Mouse (Mus musculus): ENCODE measurements at regions not wholly inside any gene's neighbourhood (a gene's known extent, or its start where the extent isn't known, plus 50 kb on each side); places are given as distances from the start of the nearest gene placed in this dataset.

DNA sequence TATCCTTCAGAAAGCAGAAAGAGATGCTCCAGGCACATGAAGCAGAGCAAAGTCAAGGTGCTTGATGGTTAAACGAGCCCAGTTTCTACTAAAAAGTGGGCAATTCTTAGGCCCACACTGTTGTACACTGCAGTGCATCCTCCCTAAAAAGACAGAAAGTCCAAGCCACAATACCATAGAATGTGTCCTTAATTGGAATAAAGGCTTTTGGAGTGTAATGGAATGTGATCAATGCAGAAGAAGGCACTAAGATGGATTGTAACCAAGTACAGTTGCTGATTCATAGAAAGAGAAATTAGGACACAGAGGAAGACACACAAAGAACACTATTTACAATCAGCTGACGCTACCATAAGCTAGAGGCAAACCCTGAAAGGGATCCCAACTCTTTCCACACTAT is 201.3 kb downstream of the Cpe start:
- no peak overlapping the region for H3ac ChIP-seq (ENCODE audit: control insufficient read depth, insufficient read length)
- no peak overlapping the region for H3K4me3 ChIP-seq
- H3K79me2 ChIP-seq (ENCODE audit: control insufficient read depth, insufficient read depth) = no peaks in the 10 kb centered on the region
- TF ChIP-seq MYOG (IDR thresholded peaks at IDR 0.05; ENCODE audit: control insufficient read depth in 1 of 3, insufficient read depth in 1 of 3, insufficient read length in 2 of 3, low read depth in 2 of 3) = no peak
- no peak for TF ChIP-seq TCF3 (IDR thresholded peaks at IDR 0.05; ENCODE audit: insufficient read length, low read depth)
- TF ChIP-seq SRF (IDR thresholded peaks at IDR 0.05; ENCODE audit: control insufficient read depth, insufficient read length, low read depth) = no peak
- no peak for TF ChIP-seq TCF12 (IDR thresholded peaks at IDR 0.05; ENCODE audit: insufficient read depth, poor library complexity, severe bottlenecking)
- TF ChIP-seq MAX (IDR thresholded peaks at IDR 0.05; ENCODE audit: low read depth) = no peak
- TF ChIP-seq E2F4 (IDR thresholded peaks at IDR 0.05; ENCODE audit: insufficient read depth) = no peak
- TF ChIP-seq POLR2A (IDR thresholded peaks at IDR 0.05; ENCODE audit: insufficient read length, low read depth) = no peak
- TF ChIP-seq MYOD1 (IDR thresholded peaks at IDR 0.05; ENCODE audit: control insufficient read depth in 1 of 3, insufficient read length in 2 of 3, low read depth in 2 of 3) = no peak
- TF ChIP-seq USF1 (IDR thresholded peaks at IDR 0.05; ENCODE audit: low read depth) = no peak
- TF ChIP-seq POLR2AphosphoS2 (IDR thresholded peaks at IDR 0.05; ENCODE audit: insufficient read length, low read depth) = no peak
- no peak for TF ChIP-seq CEBPB (IDR thresholded peaks at IDR 0.05; ENCODE audit: insufficient read depth, poor library complexity, severe bottlenecking)
- TF ChIP-seq REST (IDR thresholded peaks at IDR 0.05; ENCODE audit: insufficient read depth, insufficient read length) = no peak
- H3K4me2 ChIP-seq (ENCODE audit: low read depth) = no peak overlapping the region
- no peaks in the 10 kb centered on the region for H3K36me3 ChIP-seq (ENCODE audit: control insufficient read depth, insufficient read depth)
- H3K27me3 ChIP-seq (ENCODE audit: control insufficient read depth, insufficient read depth, insufficient read length) = no peaks in the 10 kb centered on the region

DNA sequence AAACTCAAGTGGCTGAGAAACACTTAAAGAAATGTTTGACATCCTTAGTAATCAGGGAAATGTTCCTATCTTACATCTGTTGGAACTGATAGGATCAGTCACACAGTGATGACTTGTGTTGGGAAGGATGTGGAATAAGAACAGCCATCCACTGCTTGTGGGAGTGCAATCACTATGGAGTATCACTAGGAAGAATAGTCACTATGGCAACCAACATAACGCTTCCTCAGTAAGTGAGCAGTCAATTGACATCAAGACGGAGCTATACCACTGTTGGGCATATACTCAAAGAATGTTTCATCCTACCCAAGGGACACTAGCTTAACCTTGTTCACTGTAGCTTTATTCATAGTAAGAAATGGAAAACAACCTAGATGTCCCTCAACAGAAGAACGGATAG is 204.8 kb downstream of the Cpe start:
- no peak overlapping the region for H3ac ChIP-seq (ENCODE audit: control insufficient read depth, insufficient read length)
- no peaks in the 10 kb centered on the region for H3K36me3 ChIP-seq (ENCODE audit: control insufficient read depth, insufficient read depth)
- H3K79me2 ChIP-seq (ENCODE audit: control insufficient read depth, insufficient read depth) = no peaks in the 10 kb centered on the region
- H3K4me2 ChIP-seq (ENCODE audit: low read depth) = no peak overlapping the region
- TF ChIP-seq USF1 (IDR thresholded peaks at IDR 0.05; ENCODE audit: low read depth) = no peak
- TF ChIP-seq MYOG (IDR thresholded peaks at IDR 0.05; ENCODE audit: control insufficient read depth in 1 of 3, insufficient read depth in 1 of 3, insufficient read length in 2 of 3, low read depth in 2 of 3) = no peak
- no peak for TF ChIP-seq POLR2A (IDR thresholded peaks at IDR 0.05; ENCODE audit: insufficient read length, low read depth)
- TF ChIP-seq TCF3 (IDR thresholded peaks at IDR 0.05; ENCODE audit: insufficient read length, low read depth) = no peak
- TF ChIP-seq POLR2AphosphoS2 (IDR thresholded peaks at IDR 0.05; ENCODE audit: insufficient read length, low read depth) = no peak
- no peak for TF ChIP-seq REST (IDR thresholded peaks at IDR 0.05; ENCODE audit: insufficient read depth, insufficient read length)
- TF ChIP-seq MYOD1 (IDR thresholded peaks at IDR 0.05; ENCODE audit: control insufficient read depth in 1 of 3, insufficient read length in 2 of 3, low read depth in 2 of 3) = no peak
- TF ChIP-seq SRF (IDR thresholded peaks at IDR 0.05; ENCODE audit: control insufficient read depth, insufficient read length, low read depth) = no peak
- TF ChIP-seq TCF12 (IDR thresholded peaks at IDR 0.05; ENCODE audit: insufficient read depth, poor library complexity, severe bottlenecking) = no peak
- no peak for TF ChIP-seq E2F4 (IDR thresholded peaks at IDR 0.05; ENCODE audit: insufficient read depth)
- TF ChIP-seq CEBPB (IDR thresholded peaks at IDR 0.05; ENCODE audit: insufficient read depth, poor library complexity, severe bottlenecking) = no peak
- no peak for TF ChIP-seq MAX (IDR thresholded peaks at IDR 0.05; ENCODE audit: low read depth)
- H3K27me3 ChIP-seq (ENCODE audit: control insufficient read depth, insufficient read depth, insufficient read length) = no peaks in the 10 kb centered on the region
- no peak overlapping the region for H3K4me3 ChIP-seq

DNA sequence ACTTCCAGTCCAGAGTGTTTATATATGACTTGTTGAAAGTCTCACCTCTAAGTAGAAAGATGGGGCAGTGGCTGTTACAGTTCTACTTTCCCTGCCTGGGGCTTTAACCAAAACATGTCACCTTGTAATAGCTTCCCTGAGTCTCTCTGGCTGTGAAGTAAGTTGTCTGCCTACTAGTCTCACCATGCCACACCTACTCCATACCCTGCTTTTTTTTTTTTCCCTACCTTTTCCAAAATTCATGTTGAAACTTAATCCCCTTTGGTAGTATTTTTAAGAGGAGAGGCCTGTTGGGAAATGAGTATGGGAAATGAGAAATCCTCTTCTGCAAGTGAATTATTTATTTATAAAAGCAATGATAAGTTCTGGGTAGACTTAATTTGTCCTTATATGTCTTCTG is 219.6 kb downstream of the Cpe start:
- TF ChIP-seq POLR2A (IDR thresholded peaks at IDR 0.05; ENCODE audit: insufficient read length, low read depth) (no peak), TCF3 (IDR thresholded peaks at IDR 0.05; ENCODE audit: insufficient read length, low read depth) (no peak), TCF12 (IDR thresholded peaks at IDR 0.05; ENCODE audit: insufficient read depth, poor library complexity, severe bottlenecking) (no peak), USF1 (IDR thresholded peaks at IDR 0.05; ENCODE audit: low read depth) (no peak), SRF (IDR thresholded peaks at IDR 0.05; ENCODE audit: control insufficient read depth, insufficient read length, low read depth) (no peak)
- H3ac ChIP-seq (ENCODE audit: control insufficient read depth, insufficient read length) = no peak overlapping the region
- no peak overlapping the region for H3K4me2 ChIP-seq (ENCODE audit: low read depth)
- no peak overlapping the region for H3K4me3 ChIP-seq
- H3K27me3 ChIP-seq (ENCODE audit: control insufficient read depth, insufficient read depth, insufficient read length) = no peaks in the 10 kb centered on the region
- no peaks in the 10 kb centered on the region for H3K79me2 ChIP-seq (ENCODE audit: control insufficient read depth, insufficient read depth)
- H3K36me3 ChIP-seq (ENCODE audit: control insufficient read depth, insufficient read depth) = no peaks in the 10 kb centered on the region

DNA sequence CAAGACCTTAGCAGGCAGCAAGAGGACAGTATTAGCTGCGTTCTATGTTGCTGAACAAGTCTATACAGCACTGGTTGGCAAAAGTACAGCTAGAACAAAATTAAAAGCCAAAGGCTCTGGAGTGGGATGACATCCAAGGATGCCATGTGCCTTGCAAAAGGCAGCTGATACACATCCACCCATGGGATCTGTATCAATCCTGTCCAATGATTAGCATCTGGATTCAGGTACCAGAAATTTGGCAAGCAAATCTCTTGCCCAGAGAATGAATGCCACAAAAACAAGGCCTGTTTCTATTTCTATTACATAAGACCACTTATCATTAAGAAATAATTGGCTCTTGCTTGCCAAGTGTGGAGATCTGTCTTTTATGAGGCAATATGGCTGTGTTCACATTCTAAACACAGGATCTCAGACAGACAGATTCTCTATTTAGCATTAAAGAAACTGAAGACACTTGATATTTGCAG is 220.0 kb downstream of the Cpe start:
- Histone ChIP-seq H3K4me2 (ENCODE audit: low read depth) (no peak overlapping the region), H3K36me3 (ENCODE audit: control insufficient read depth, insufficient read depth) (no peaks in the 10 kb centered on the region), H3K4me3 (no peak overlapping the region), H3ac (ENCODE audit: control insufficient read depth, insufficient read length) (no peak overlapping the region), H3K27me3 (ENCODE audit: control insufficient read depth, insufficient read depth, insufficient read length) (no peaks in the 10 kb centered on the region), H3K79me2 (ENCODE audit: control insufficient read depth, insufficient read depth) (no peaks in the 10 kb centered on the region)
- TF ChIP-seq CEBPB (IDR thresholded peaks at IDR 0.05; ENCODE audit: insufficient read depth, poor library complexity, severe bottlenecking) = no peak

DNA sequence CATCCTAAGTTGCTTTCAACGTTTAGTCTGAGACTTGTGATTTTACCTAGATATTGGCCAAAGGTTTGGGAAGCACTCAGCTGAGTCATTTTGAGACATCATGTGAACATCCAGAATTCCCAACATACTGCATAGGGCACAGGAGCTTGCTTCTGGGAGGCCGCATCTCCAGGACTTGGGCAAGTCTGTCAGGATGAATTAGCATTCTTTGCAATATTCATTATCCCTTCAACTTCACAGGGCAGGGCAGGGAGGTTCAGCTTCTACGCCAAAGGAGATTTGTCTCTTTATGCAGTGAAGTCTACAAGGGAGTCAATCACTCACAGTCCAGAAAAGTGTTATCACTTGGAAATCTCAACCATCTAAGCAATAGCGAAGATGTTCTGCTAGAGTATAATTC is 231.7 kb downstream of the Cpe start:
- H3K79me2 ChIP-seq (ENCODE audit: control insufficient read depth, insufficient read depth) = no peaks in the 10 kb centered on the region
- TF ChIP-seq E2F4 (IDR thresholded peaks at IDR 0.05; ENCODE audit: insufficient read depth) = no peak
- no peak for TF ChIP-seq CEBPB (IDR thresholded peaks at IDR 0.05; ENCODE audit: insufficient read depth, poor library complexity, severe bottlenecking)
- TF ChIP-seq TCF3 (IDR thresholded peaks at IDR 0.05; ENCODE audit: insufficient read length, low read depth) = no peak
- TF ChIP-seq SRF (IDR thresholded peaks at IDR 0.05; ENCODE audit: control insufficient read depth, insufficient read length, low read depth) = no peak
- no peak for TF ChIP-seq MAX (IDR thresholded peaks at IDR 0.05; ENCODE audit: low read depth)
- no peak for TF ChIP-seq USF1 (IDR thresholded peaks at IDR 0.05; ENCODE audit: low read depth)
- no peak for TF ChIP-seq REST (IDR thresholded peaks at IDR 0.05; ENCODE audit: insufficient read depth, insufficient read length)
- TF ChIP-seq POLR2AphosphoS2 (IDR thresholded peaks at IDR 0.05; ENCODE audit: insufficient read length, low read depth) = no peak
- TF ChIP-seq POLR2A (IDR thresholded peaks at IDR 0.05; ENCODE audit: insufficient read length, low read depth) = no peak
- no peak for TF ChIP-seq MYOG (IDR thresholded peaks at IDR 0.05; ENCODE audit: control insufficient read depth in 1 of 3, insufficient read depth in 1 of 3, insufficient read length in 2 of 3, low read depth in 2 of 3)
- no peak for TF ChIP-seq MYOD1 (IDR thresholded peaks at IDR 0.05; ENCODE audit: control insufficient read depth in 1 of 3, insufficient read length in 2 of 3, low read depth in 2 of 3)
- no peak for TF ChIP-seq TCF12 (IDR thresholded peaks at IDR 0.05; ENCODE audit: insufficient read depth, poor library complexity, severe bottlenecking)
- no peak overlapping the region for H3K4me2 ChIP-seq (ENCODE audit: low read depth)
- H3K27me3 ChIP-seq (ENCODE audit: control insufficient read depth, insufficient read depth, insufficient read length) = no peaks in the 10 kb centered on the region
- no peak overlapping the region for H3K4me3 ChIP-seq
- H3K36me3 ChIP-seq (ENCODE audit: control insufficient read depth, insufficient read depth) = no peaks in the 10 kb centered on the region
- no peak overlapping the region for H3ac ChIP-seq (ENCODE audit: control insufficient read depth, insufficient read length)
